Mouse (Mus musculus): ENCODE measurements around the gene Lrriq4.

Gene Lrriq4

GRCm38 (mm10) chr3:30644207-30644606, at the start of gene Lrriq4:
Lrriq4 (plus strand) TSS chr3:30644507.
- no peak for DNase-seq (ENCODE audit: extremely low read depth, low read depth)

DNA sequence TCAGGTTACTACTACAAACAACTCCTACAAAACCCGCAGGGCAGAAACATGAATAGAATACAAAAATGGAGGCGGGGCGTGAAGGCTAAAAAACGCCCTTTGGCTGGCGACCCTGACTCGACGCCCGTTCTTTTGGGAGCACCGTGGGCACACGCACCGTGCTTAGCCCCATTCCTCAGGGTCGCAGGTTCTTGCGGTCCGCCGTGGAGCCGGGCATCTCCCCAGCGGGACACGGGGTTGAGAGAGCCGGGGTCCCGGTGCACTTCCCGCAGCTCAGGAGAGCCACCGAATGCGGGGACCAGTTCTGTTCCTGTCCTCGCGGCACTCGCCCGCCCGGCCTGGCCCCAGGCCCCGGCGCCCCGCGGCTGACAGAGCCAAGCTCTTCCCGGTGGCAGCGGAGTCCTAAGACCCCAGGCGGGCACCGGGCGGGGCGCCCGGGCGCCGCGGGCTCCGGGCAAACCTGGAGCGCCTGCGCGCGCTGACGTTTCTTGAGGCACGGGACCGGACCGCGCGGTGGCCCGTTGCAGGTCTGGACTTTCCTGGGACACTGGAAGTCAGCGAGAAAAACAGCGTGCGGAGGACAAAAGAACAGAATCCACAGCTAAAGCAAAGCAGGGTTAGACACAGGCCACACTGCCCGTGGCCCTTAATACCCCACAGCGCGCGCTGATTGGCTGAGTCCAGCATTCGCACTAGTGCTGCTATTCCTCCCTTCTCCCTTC, 49.0 kb upstream of the Lrriq4 start:
- DNase-seq (ENCODE audit: extremely low read depth, low read depth) = peak; percentile 18

- no peak for DNase-seq (ENCODE audit: extremely low read depth, low read depth)
Observed at GRCm38 (mm10) chr3:30597271-30597670, 47.0 kb upstream of the Lrriq4 start.

DNA sequence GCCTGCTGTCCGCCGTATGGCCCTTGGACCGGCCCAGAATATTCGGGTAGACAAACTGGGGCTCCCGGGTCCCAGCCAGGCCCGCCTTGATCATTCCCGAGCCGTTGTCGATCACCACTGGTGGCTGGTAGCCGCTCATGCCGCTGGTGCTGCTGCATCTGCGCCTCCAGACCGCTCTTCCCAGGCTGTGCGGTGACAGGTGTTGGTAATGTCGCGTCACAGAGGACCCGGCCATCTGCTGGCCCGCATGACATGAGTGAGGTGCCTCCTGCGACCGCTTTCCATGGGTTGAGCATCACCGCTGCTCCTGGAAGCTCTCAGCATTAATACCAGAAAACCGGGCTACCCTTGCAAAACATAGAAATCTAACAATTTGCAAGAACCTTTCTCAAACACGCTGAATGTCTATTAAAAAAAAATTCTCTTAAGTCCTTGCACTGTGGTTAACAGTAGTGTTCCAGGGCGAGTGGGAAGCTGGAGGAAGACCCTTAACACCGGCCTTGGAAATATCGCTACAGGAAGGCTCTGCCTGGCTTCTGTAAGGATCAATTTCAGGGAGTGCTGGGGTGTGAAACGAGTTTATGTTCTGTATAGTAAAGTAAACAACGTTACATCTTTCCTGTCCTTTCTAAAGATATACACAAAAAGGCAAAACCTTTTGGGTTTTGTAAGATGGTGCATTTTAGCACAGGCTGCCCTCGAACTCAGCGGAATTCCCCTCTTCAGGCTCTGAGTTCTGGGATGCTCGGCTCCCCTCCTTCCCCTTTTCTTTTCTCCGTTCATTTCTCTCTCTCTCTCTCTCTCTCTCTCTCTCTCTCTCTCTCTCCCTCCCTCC, 44.4 kb upstream of the Lrriq4 start, which contains the start of gene Actrt3:
Gene Actrt3, minus strand, starts transcription at position 229 of the 835 bp plus-strand sequence.
- DNase-seq (ENCODE audit: extremely low read depth, low read depth) = peak; percentile 44

- peak; percentile 49 for DNase-seq (ENCODE audit: extremely low read depth, low read depth)
Observed at GRCm38 (mm10) chr3:30600717-30601116, 43.6 kb upstream of the Lrriq4 start.

DNA sequence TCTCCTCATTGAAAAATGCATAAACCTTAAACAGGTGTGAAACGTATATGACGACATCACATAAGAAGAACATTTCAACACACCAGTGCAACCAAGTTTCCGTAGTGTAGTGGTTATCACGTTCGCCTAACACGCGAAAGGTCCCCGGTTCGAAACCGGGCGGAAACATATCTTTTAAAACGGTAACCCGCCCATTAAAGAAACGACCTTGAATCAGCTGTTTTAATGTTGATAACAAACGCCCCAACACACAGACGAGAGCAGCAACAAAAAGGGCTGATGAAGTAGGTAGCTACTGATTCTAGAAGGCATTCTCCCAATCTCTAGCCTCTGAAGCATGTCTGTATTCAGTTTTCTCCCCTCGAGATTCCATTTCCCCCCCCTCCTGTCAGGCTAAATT, 43.1 kb upstream of the Lrriq4 start:
- peak; percentile 87 for DNase-seq (ENCODE audit: extremely low read depth, low read depth)

GRCm38 (mm10) chr3:30601610-30602064, 42.7 kb upstream of the Lrriq4 start:
- no peak for DNase-seq (ENCODE audit: extremely low read depth, low read depth)

DNA sequence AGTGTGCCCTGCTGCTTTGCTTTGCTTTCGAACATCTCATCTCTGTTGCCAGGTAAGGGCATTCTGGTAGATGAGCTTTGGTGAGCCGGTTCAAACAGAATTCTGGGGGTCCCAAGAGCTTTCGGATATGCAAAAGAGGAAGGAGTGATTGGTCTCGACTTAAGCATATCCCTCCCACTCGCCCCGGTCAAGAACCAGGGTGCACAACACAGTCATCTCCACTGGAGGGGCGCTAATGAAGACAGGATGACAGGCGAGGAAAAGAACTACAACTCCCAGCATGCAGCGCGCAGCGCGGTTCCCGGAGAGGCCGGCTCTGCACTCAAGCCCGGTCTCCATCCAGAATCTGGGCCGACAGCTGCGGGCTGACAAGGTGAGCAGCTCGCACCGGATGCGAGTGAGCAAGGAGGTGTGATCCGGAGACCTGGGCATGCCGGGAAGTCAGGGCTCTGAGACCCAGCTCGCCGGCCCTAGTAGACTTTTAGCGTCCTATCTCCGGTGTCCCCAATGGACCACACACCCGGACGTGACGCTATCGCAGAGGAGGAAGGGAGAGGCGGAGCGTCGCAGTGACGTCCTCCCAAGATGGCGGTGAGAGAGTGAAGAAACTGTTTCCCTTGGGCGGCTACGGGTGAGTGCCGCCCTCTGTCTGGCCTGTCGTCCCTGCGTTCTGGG, 42.1 kb upstream of the Lrriq4 start, which contains the start of gene Mynn:
Gene Mynn, plus strand, starts transcription at position 1 of the 675 bp plus-strand sequence.
- peak; percentile 94 for DNase-seq (ENCODE audit: extremely low read depth, low read depth)

- DNase-seq (ENCODE audit: extremely low read depth, low read depth) = peak; percentile 51
Observed at GRCm38 (mm10) chr3:30602740-30603098, 41.6 kb upstream of the Lrriq4 start.

- DNase-seq (ENCODE audit: extremely low read depth, low read depth) = no peak
Observed at GRCm38 (mm10) chr3:30603256-30603655, 41.1 kb upstream of the Lrriq4 start.

- DNase-seq (ENCODE audit: extremely low read depth, low read depth) = no peak
Observed at GRCm38 (mm10) chr3:30608999-30609398, 35.3 kb upstream of the Lrriq4 start.

- DNase-seq (ENCODE audit: extremely low read depth, low read depth) = no peak
Observed at GRCm38 (mm10) chr3:30610930-30611329, 33.4 kb upstream of the Lrriq4 start.

GRCm38 (mm10) chr3:30620132-30620531, 24.2 kb upstream of the Lrriq4 start:
- peak; percentile 25 for DNase-seq (ENCODE audit: extremely low read depth, low read depth)

DNA sequence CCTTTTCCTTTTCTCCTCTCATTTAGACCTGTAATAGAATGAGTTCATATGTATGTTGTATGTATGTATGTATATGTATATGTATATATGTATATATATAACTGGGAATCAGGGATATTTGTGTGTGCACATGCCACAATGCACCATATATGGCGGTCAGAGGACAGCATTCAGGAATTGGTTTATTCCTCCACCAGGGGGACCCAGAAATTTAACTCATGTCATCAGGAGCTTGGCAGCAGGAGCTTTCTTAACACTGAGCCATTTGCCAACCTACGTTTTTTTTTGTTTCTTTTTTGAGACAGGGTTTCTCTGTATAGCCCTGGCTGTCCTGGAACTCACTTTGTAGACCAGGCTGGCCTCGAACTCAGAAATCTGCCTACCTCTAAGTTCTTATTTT, 10.6 kb upstream of the Lrriq4 start:
- no peak for DNase-seq (ENCODE audit: extremely low read depth, low read depth)

GRCm38 (mm10) chr3:30635629-30636028, 8.7 kb upstream of the Lrriq4 start:
- no peak for DNase-seq (ENCODE audit: extremely low read depth, low read depth)

DNA sequence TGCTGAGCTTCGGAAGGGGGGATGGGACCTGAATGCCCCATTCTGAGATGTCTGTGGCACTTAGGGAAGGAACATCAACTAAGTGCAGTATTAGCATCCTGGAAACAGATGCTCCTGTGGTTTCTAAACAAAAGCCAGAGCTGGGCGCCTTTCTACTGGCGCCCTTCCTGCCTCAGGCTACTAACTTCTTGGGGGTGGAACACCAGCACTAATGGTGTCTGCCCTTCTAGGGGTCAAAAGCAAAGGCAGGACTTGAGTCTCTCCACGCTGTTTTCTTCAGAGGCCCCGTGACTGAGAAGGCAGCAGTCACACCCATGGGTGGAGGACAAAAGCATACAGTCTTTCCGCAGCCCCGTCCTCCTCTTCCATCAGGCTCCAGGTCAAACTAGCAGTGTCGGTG, 2.5 kb downstream of the Lrriq4 start:
- no peak for DNase-seq (ENCODE audit: extremely low read depth, low read depth)

GRCm38 (mm10) chr3:30647440-30648090, 3.3 kb downstream of the Lrriq4 start, which contains the start of gene Lrrc34:
Lrrc34 (minus strand) TSS chr3:30647869.
- DNase-seq (ENCODE audit: extremely low read depth, low read depth) = no peak

DNA sequence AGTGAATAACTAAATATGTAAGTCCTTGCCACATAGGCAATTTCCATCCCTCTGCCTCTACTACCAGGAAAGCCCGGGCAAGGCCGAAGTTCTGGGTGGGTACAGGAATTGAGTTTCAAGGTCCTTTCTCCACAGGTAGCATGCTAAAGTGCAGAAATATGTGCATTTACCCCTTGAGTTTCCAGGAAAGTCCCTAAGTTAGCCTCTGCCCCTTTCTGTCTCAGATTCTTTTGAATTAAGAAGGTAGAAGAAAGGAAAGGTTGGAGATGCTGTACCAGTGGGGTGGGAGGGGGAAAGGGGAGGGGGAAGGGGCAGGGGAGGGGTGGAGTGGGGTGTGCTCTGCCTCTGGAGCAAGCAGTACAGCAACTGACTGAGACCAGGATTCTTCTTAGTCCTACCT, 4.2 kb downstream of the Lrriq4 start:
- no peak for DNase-seq (ENCODE audit: extremely low read depth, low read depth)

DNA sequence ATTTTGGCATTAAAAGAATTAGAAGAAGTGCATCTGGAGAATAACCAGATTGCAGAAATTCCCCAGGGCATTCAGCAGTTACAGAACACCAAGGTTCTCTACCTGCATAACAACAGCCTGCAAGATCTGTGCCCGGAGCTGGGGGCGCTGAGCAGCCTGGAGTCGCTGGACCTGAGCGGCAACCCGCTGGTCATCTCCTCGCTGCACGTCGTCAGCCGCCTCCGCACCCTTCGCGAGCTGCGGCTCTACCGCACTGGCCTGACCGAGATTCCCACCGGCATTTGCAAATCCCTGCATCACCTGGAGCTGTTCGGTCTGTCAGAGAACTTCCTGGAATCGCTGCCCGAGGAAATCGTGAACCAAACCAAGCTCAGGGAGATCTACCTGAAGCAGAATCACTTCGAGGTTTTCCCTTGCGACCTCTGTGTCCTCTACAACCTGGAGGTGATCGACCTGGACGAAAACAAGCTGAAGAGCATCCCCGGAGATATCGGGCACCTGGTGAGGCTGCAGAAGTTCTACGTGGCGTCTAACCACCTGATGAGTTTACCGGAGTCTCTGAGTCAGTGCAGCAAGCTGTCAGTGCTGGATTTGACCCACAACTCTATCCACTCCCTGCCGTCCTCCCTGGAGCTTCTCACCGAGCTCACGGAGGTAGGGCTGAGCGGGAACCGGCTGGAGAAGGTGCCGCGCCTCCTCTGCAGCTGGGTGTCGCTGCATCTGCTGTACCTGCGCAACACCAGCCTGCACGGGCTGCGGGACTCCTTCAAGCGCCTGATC, 5.9 kb downstream of the Lrriq4 start:
- DNase-seq (ENCODE audit: extremely low read depth, low read depth) = no peak

GRCm38 (mm10) chr3:30655937-30656336, 11.6 kb downstream of the Lrriq4 start:
- no peak for DNase-seq (ENCODE audit: extremely low read depth, low read depth)

All from MEL-GATA-1-ER (cell line).